Mouse (Mus musculus) limb, embryonic 13.5 days (tissue): ENCODE measurements around the gene Lgals7. TPM values are rescaled to one million over a fixed set of nuclear protein-coding genes. Genes with fewer than 3 reads are reported as not detected.
"Not testable (repeated sequence)": the region's sequence is repeated elsewhere in the genome, so short reads cannot be mapped to it uniquely, and the experiment has no call there.

Source experiments
- ATAC-seq: fragments of 200-750 bp; cut with Nextera tagmentation; 2 replicates; pipeline ENCODE4 v1.8.0; 2017; ENCODE audit warnings: low read depth, moderate number of reproducible peaks, moderate TSS enrichment; ENCODE audit not compliant: low FRiP score
- H3K27ac ChIP-seq: fragments of 300-500 bp; sonication (generic); 2 replicates; pipeline ENCODE4 v1.5.1; 2015; ENCODE audit warnings: inconsistent platforms, mild to moderate bottlenecking, moderate library complexity
- H3K27me3 ChIP-seq: fragments of 300-500 bp; sonication (generic); 2 replicates; pipeline ENCODE4 v1.6.1; 2015; ENCODE audit warnings: mild to moderate bottlenecking, inconsistent platforms
- H3K36me3 ChIP-seq: fragments of 300-500 bp; sonication (generic); 2 replicates; pipeline ENCODE4 v1.6.1; 2015; ENCODE audit warnings: inconsistent platforms, mild to moderate bottlenecking, moderate library complexity
- H3K4me1 ChIP-seq: fragments of 300-500 bp; sonication (generic); 2 replicates; pipeline ENCODE4 v1.6.1; 2015; ENCODE audit warnings: inconsistent platforms
- H3K4me2 ChIP-seq: fragments of 300-500 bp; sonication (generic); replicated peaks from 2 replicates; pipeline ENCODE4 v1.6.1; 2015; ENCODE audit warnings: inconsistent platforms, mild to moderate bottlenecking, moderate library complexity
- H3K4me3 ChIP-seq: fragments of 300-500 bp; sonication (generic); 2 replicates; pipeline ENCODE4 v1.5.1; 2015; ENCODE audit warnings: moderate library complexity, mild to moderate bottlenecking, inconsistent platforms
- H3K9ac ChIP-seq: fragments of 300-500 bp; sonication (generic); 2 replicates; pipeline ENCODE4 v1.6.1; 2015; ENCODE audit warnings: mild to moderate bottlenecking, inconsistent platforms
- H3K9me3 ChIP-seq: fragments of 300-500 bp; sonication (generic); 2 replicates; pipeline ENCODE4 v1.6.1; 2016; ENCODE audit warnings: inconsistent platforms
- WGBS: fragments of 180-500 bp; shearing (Covaris S2); methylation state at CpG from one replicate; pipeline ENCODE4 v1.1.7; 2015; 5-methylcytosine and 5-hydroxymethylcytosine counted together
- polyA plus RNA-seq: library from polyadenylated mRNA; unstranded; fragments of >200 nt; fragmentation: Nextera tagmentation; extraction: Ambion mirVana; gene quantifications from 2 replicates; pipeline ENCODE4 v1.2.1, GENCODE M21; 2015

Gene Lgals7
- polyA plus RNA-seq, 1 experiment from 2014 or later = 7.6 TPM

DNA sequence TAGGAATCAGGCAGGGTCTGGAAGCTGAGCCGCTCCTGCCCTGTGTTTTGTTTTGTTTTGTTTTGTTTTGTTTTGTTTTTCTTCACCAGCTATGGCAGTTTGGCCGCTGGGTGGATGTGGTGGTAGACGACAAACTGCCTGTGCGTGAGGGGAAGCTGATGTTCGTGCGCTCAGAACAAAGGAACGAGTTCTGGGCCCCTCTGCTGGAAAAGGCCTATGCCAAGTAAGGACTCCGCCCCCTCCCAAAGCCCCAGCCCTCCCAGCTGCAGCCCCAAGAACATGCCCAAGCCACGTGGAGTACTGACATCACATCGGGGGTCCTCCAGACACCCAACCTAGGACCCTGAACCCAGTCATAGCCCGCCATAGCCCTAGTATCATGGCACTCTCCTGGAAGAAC, 19.4 kb downstream of the Lgals7 start:
- Histone ChIP-seq H3K9me3 (no peaks in the 10 kb centered on the region), H3K4me3 (no peak overlapping the region), H3K27ac (no peak overlapping the region), H3K27me3 (peaks cover 23% of the 10 kb centered on the region), H3K4me2 (no peak overlapping the region), H3K36me3 (no peaks in the 10 kb centered on the region), H3K4me1 (peaks cover 6% of the 10 kb centered on the region; the same call in 1 of the 2 replicates), H3K9ac (no peak overlapping the region)
- 79% methylated on average over 11 of the region's 11 CpGs for WGBS
- no peak for ATAC-seq

- H3K36me3 ChIP-seq, H3K4me3 ChIP-seq, ATAC-seq, H3K9ac ChIP-seq, H3K4me2 ChIP-seq, H3K9me3 ChIP-seq, H3K27ac ChIP-seq: not testable (repeated sequence)
- Histone ChIP-seq H3K27me3 (peaks cover 30% of the 10 kb centered on the region), H3K4me1 (peaks cover 11% of the 10 kb centered on the region)
- 86% methylated on average over 4 of the region's 4 CpGs for WGBS
Measured at GRCm38 (mm10) chr7:28883704-28884103, 20.1 kb downstream of the Lgals7 start.

- H3K4me3 ChIP-seq = no peak overlapping the region
- no peak overlapping the region for H3K27ac ChIP-seq
- no peaks in the 10 kb centered on the region for H3K9me3 ChIP-seq
- no peak overlapping the region for H3K9ac ChIP-seq
- H3K4me1 ChIP-seq = peaks cover 18% of the 10 kb centered on the region
- H3K36me3 ChIP-seq = peaks cover 11% of the 10 kb centered on the region
- WGBS = 22% methylated on average over 14 of the region's 14 CpGs
- peaks cover 57% of the 10 kb centered on the region for H3K27me3 ChIP-seq
- no peak for ATAC-seq
- H3K4me2 ChIP-seq = no peak overlapping the region
Measured at GRCm38 (mm10) chr7:28886486-28886885, 22.8 kb downstream of the Lgals7 start.

DNA sequence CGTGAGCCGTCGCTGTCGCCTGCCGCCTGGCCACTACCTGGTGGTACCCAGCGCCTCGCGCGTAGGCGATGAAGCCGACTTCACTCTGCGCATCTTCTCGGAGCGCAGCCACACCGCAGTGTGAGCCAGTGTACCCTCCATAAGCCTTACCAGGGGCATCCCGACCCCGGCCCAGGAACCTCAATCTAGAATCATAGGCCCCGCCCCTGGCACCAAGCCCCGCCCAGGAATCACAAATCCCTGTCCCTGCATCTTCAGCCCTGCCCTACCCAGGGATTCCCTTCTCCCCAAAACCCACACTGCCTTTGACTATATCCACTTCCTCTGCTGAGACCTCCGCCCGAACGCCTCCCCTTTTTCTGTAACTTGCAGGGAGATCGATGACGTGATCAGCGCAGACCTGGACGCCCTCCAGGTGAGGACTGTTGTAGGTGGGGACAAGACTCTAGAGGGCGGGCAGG, 25.1 kb downstream of the Lgals7 start:
- peak overlapping the region; percentile 53 for H3K9ac ChIP-seq
- WGBS = 2% methylated on average over 27 of the region's 27 CpGs
- no peak overlapping the region; the same call in 1 of the 2 replicates for H3K27ac ChIP-seq
- H3K4me2 ChIP-seq = peak overlapping the region; percentile 65
- ATAC-seq = no peak
- H3K9me3 ChIP-seq = no peaks in the 10 kb centered on the region
- peaks cover 61% of the 10 kb centered on the region for H3K27me3 ChIP-seq
- peak overlapping the region; percentile 42 for H3K4me3 ChIP-seq
- H3K36me3 ChIP-seq = peaks cover 31% of the 10 kb centered on the region
- peaks cover 17% of the 10 kb centered on the region for H3K4me1 ChIP-seq

DNA sequence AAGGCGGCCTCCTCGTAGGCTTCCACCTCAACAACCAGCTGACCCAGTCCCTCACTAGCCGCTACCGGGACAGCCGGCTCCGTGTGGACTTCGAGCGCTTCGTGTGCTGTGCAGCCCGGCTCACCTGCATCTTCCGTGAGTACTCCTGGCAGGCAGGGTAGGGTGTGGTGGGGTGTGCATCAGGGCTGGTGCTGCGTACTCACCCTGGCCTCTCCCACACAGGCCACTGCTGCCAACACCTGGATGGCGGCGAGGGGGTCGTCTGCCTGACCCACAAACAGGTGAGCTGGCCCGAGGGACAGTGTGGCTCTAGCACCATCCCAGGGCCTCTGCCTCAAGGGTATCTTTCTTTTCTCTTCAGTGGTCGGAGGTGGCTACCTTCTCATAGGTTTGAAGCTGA, 28.9 kb downstream of the Lgals7 start:
- no peak overlapping the region for H3K4me2 ChIP-seq
- peaks cover 17% of the 10 kb centered on the region for H3K4me1 ChIP-seq
- WGBS = 97% methylated on average over 17 of the region's 17 CpGs
- H3K9me3 ChIP-seq = no peaks in the 10 kb centered on the region
- no peak overlapping the region for H3K9ac ChIP-seq
- H3K27me3 ChIP-seq = peaks cover 42% of the 10 kb centered on the region
- H3K36me3 ChIP-seq = peaks cover 70% of the 10 kb centered on the region
- no peak overlapping the region for H3K4me3 ChIP-seq
- no peak for ATAC-seq
- no peak overlapping the region for H3K27ac ChIP-seq

DNA sequence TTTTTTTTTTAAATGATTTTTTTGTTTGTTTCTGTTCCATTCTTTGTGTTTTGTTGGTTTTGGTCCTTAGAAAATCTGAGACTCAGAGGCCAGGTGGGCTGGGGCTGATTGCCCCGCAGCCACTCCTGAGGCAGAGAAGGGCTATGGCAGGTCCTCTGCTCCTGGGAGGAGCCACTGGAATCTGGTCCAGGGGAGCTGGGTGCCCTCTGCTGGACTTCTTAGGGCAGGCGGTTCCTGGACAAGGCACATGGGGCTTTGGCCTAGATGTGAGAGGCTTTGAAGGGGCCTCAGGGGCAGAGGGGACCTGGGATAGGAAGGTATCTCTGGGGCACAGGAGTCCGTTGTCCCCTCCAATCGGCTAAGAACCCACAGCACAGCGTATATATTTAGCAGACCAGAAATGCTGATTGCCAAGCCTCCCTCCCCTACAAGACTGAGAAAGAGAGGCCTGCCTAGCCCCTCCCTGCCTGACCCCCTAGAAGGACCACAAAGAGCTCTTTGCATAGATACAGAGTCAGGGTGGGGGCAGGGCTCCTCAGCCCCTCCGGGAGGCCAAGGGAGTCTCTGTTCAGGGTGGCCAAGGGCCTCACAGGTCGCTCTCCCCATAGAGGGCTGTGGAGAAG, 30.1 kb downstream of the Lgals7 start:
- no peak overlapping the region for H3K9ac ChIP-seq
- peak; percentile 46; the same call in 1 of the 2 replicates for ATAC-seq
- peaks cover 11% of the 10 kb centered on the region for H3K4me1 ChIP-seq
- H3K27me3 ChIP-seq = peaks cover 30% of the 10 kb centered on the region
- H3K9me3 ChIP-seq = no peaks in the 10 kb centered on the region
- peak overlapping the region; percentile 44; the same call in 1 of the 2 replicates for H3K27ac ChIP-seq
- peaks cover 82% of the 10 kb centered on the region for H3K36me3 ChIP-seq
- 50% methylated on average over 7 of the region's 7 CpGs for WGBS
- H3K4me3 ChIP-seq = no peak overlapping the region
- no peak overlapping the region for H3K4me2 ChIP-seq

- WGBS = 66% methylated on average over 5 of the region's 5 CpGs
- H3K27ac ChIP-seq = peak overlapping the region; percentile 10; the same call in 1 of the 2 replicates
Measured at GRCm38 (mm10) chr7:28894942-28895341, 31.3 kb downstream of the Lgals7 start.

GRCm38 (mm10) chr7:28897661-28898060, 34.0 kb downstream of the Lgals7 start:
- 95% methylated on average over 6 of the region's 6 CpGs for WGBS
- H3K27ac ChIP-seq = no peak overlapping the region
- H3K36me3 ChIP-seq = peaks cover 98% of the 10 kb centered on the region
- H3K27me3 ChIP-seq = no peaks in the 10 kb centered on the region
- no peak overlapping the region for H3K9ac ChIP-seq
- no peak overlapping the region for H3K4me3 ChIP-seq
- H3K4me1 ChIP-seq = peaks cover 19% of the 10 kb centered on the region
- ATAC-seq = no peak
- no peak overlapping the region for H3K4me2 ChIP-seq
- no peaks in the 10 kb centered on the region for H3K9me3 ChIP-seq

More at GRCm38 (mm10) chr7:28894942-28895341, 31.3 kb downstream of the Lgals7 start:
- H3K36me3 ChIP-seq = peaks cover 93% of the 10 kb centered on the region
- no peak for ATAC-seq
- no peaks in the 10 kb centered on the region for H3K9me3 ChIP-seq
- H3K4me2 ChIP-seq = no peak overlapping the region
- no peak overlapping the region for H3K4me3 ChIP-seq
- H3K27me3 ChIP-seq = peaks cover 18% of the 10 kb centered on the region
- peaks cover under 1% of the 10 kb centered on the region; the same call in 1 of the 2 replicates for H3K4me1 ChIP-seq
- peak overlapping the region; percentile 31; the same call in 1 of the 2 replicates for H3K9ac ChIP-seq

DNA sequence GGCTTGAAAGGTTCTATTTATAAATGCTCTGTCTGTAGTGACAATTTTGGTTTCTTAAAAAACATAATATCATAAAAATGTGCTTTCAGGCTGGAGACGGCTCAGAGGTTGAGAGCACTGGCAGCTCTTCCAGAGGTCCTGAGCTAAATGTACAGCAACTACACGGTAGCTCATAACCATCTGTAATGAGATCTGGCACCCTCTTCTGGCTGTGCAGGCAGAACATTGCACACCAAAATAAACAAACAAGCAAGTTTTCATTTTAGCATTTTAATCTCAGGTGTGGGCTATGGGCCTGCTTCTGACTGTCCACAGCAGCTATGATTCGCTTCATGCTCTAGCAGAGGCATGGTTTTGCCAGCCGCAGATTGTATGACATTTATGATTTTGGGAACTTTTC, 36.3 kb downstream of the Lgals7 start:
- peaks cover 100% of the 10 kb centered on the region for H3K36me3 ChIP-seq
- peak overlapping the region; percentile 89; the same call in 1 of the 2 replicates for H3K27ac ChIP-seq
- no peak for ATAC-seq
- H3K4me1 ChIP-seq = peaks cover 39% of the 10 kb centered on the region
- H3K4me3 ChIP-seq = no peak overlapping the region
- no peaks in the 10 kb centered on the region for H3K9me3 ChIP-seq
- no peak overlapping the region for H3K9ac ChIP-seq
- no peak overlapping the region for H3K4me2 ChIP-seq
- no peaks in the 10 kb centered on the region for H3K27me3 ChIP-seq
- WGBS = 83% methylated on average over 4 of the region's 4 CpGs

GRCm38 (mm10) chr7:28901311-28902125, 37.9 kb downstream of the Lgals7 start:
- WGBS = 83% methylated on average over 13 of the region's 13 CpGs

GRCm38 (mm10) chr7:28902180-28902579, 38.5 kb downstream of the Lgals7 start:
- peak overlapping the region; percentile 89 for H3K27ac ChIP-seq
- no peak overlapping the region for H3K4me3 ChIP-seq
- H3K4me2 ChIP-seq = no peak overlapping the region
- H3K9ac ChIP-seq = no peak overlapping the region
- ATAC-seq = no peak
- WGBS = 87% methylated on average over 6 of the region's 6 CpGs
- no peaks in the 10 kb centered on the region for H3K27me3 ChIP-seq
- no peaks in the 10 kb centered on the region for H3K9me3 ChIP-seq
- peaks cover 39% of the 10 kb centered on the region for H3K4me1 ChIP-seq
- H3K36me3 ChIP-seq = peaks cover 100% of the 10 kb centered on the region

More at GRCm38 (mm10) chr7:28901311-28902125, 37.9 kb downstream of the Lgals7 start:
- no peak overlapping the region for H3K4me3 ChIP-seq
- peaks cover 100% of the 10 kb centered on the region for H3K36me3 ChIP-seq
- H3K9ac ChIP-seq = peak overlapping the region; percentile 19; the same call in 1 of the 2 replicates
- H3K9me3 ChIP-seq = no peaks in the 10 kb centered on the region
- no peak overlapping the region for H3K4me2 ChIP-seq
- H3K27ac ChIP-seq = peak overlapping the region; percentile 89
- no peaks in the 10 kb centered on the region for H3K27me3 ChIP-seq
- ATAC-seq = peak; percentile 88
- H3K4me1 ChIP-seq = peaks cover 39% of the 10 kb centered on the region

- Histone ChIP-seq H3K36me3 (peaks cover 100% of the 10 kb centered on the region), H3K4me2 (no peak overlapping the region), H3K9ac (0 out of 2 replicates have a peak overlapping the region, but pooled peaks have one; percentile 1), H3K27ac (peak overlapping the region; percentile 89), H3K4me1 (peaks cover 39% of the 10 kb centered on the region), H3K27me3 (no peaks in the 10 kb centered on the region), H3K9me3 (no peaks in the 10 kb centered on the region), H3K4me3 (no peak overlapping the region)
- ATAC-seq = no peak
- WGBS = 81% methylated on average over 3 of the region's 3 CpGs
Measured at GRCm38 (mm10) chr7:28902809-28903208, 39.2 kb downstream of the Lgals7 start.
